Mouse (Mus musculus) stomach, postnatal 0 days (tissue): ENCODE results near the gene Spata22. TPM values are rescaled to one million over a fixed set of nuclear protein-coding genes. Genes with fewer than 3 reads are reported as not detected.
"Not testable (repeated sequence)": the region's sequence is repeated elsewhere in the genome, so short reads cannot be mapped to it uniquely, and the experiment has no call there.

Experiments used
- ATAC-seq: fragments of 200-750 bp; cut with Nextera tagmentation; 2 replicates; pipeline ENCODE4 v1.8.0; 2017; ENCODE audit not compliant: low FRiP score, low TSS enrichment
- DNase-seq: peaks from one replicate; pipeline ENCODE4 v3.0.0-alpha.2; 2016; ENCODE audit warnings: low spot score
- H3K27ac ChIP-seq: fragments of 300-500 bp; sonication (generic); replicated peaks from 2 replicates; pipeline ENCODE4 v1.5.1; 2014; ENCODE audit warnings: mild to moderate bottlenecking, control low read depth
- H3K27me3 ChIP-seq: fragments of 300-500 bp; sonication (generic); 2 replicates; pipeline ENCODE4 v1.6.1; 2014; ENCODE audit warnings: low read length; ENCODE audit not compliant: control insufficient read depth, insufficient read depth
- H3K36me3 ChIP-seq: fragments of 300-500 bp; sonication (generic); 2 replicates; pipeline ENCODE4 v1.6.1; 2014; ENCODE audit warnings: low read length, mixed read lengths; ENCODE audit not compliant: control insufficient read depth, insufficient read depth
- H3K4me1 ChIP-seq: fragments of 300-500 bp; sonication (generic); replicated peaks from 2 replicates; pipeline ENCODE4 v1.6.1; 2014; ENCODE audit warnings: antibody characterized with exemption; ENCODE audit not compliant: control insufficient read depth, insufficient read depth
- H3K4me2 ChIP-seq: fragments of 300-500 bp; sonication (generic); replicated peaks from 2 replicates; pipeline ENCODE4 v1.6.1; 2014; ENCODE audit warnings: low read depth, mild to moderate bottlenecking, control low read depth, moderate library complexity
- H3K4me3 ChIP-seq: fragments of 300-500 bp; sonication (generic); 2 replicates; pipeline ENCODE4 v1.5.1; 2014; ENCODE audit warnings: low read depth, low read length, control low read depth
- H3K9ac ChIP-seq: fragments of 300-500 bp; sonication (generic); 2 replicates; pipeline ENCODE4 v1.6.1; 2014; ENCODE audit warnings: mild to moderate bottlenecking, low read length, control low read depth, mixed read lengths
- H3K9me3 ChIP-seq: fragments of 300-500 bp; sonication (generic); 2 replicates; pipeline ENCODE4 v1.6.1; 2016; ENCODE audit warnings: low read length; ENCODE audit not compliant: control insufficient read depth
- CTCF ChIP-seq: IDR thresholded peaks from 2 replicates; pipeline ENCODE4 v1.5.1; 2016; ENCODE audit warnings: antibody characterized with exemption, low read depth, mild to moderate bottlenecking, moderate library complexity
- EP300 ChIP-seq: optimal IDR thresholded peaks from 2 replicates; pipeline ENCODE3; 2016; ENCODE audit warnings: antibody characterized with exemption
- WGBS: fragments of 180-500 bp; shearing (Covaris S2); extraction: QIAGEN DNeasy Blood & Tissue Kit; methylation state at CpG from one replicate; pipeline ENCODE4 v1.1.7; 2014; 5-methylcytosine and 5-hydroxymethylcytosine counted together
- polyA plus RNA-seq: library from polyadenylated mRNA; unstranded; fragments of >200 nt; fragmentation: Nextera tagmentation; extraction: Ambion mirVana; gene quantifications from 2 replicates; pipeline ENCODE4 v1.2.1, GENCODE M21; 2015

Gene Spata22
- polyA plus RNA-seq, 1 experiment from 2014 or later = not detected

- Histone ChIP-seq H3K4me2 (no peak overlapping the region), H3K27ac (no peak overlapping the region), H3K9me3 (no peaks in the 10 kb centered on the region), H3K27me3 (no peaks in the 10 kb centered on the region), H3K4me1 (no peaks in the 10 kb centered on the region), H3K36me3 (no peaks in the 10 kb centered on the region), H3K9ac (no peak overlapping the region), H3K4me3 (no peak overlapping the region)
- ATAC-seq (no peak), DNase-seq (no peak)
- WGBS = 73% methylated on average over 1 of the region's 1 CpGs
- TF ChIP-seq EP300 (no peak), CTCF (no peak)
Measured at GRCm38 (mm10) chr11:73289621-73290020, 39.9 kb upstream of the Spata22 start.

- Histone ChIP-seq H3K4me1 (no peaks in the 10 kb centered on the region), H3K4me3 (no peak overlapping the region), H3K4me2 (no peak overlapping the region), H3K27me3 (no peaks in the 10 kb centered on the region), H3K27ac (no peak overlapping the region), H3K9ac (no peak overlapping the region), H3K9me3 (no peaks in the 10 kb centered on the region), H3K36me3 (no peaks in the 10 kb centered on the region)
- TF ChIP-seq CTCF (no peak), EP300 (no peak)
- WGBS = 59% methylated on average over 2 of the region's 2 CpGs
- ATAC-seq = no peak
- no peak for DNase-seq
Measured at GRCm38 (mm10) chr11:73303123-73303522, 26.4 kb upstream of the Spata22 start.

DNA sequence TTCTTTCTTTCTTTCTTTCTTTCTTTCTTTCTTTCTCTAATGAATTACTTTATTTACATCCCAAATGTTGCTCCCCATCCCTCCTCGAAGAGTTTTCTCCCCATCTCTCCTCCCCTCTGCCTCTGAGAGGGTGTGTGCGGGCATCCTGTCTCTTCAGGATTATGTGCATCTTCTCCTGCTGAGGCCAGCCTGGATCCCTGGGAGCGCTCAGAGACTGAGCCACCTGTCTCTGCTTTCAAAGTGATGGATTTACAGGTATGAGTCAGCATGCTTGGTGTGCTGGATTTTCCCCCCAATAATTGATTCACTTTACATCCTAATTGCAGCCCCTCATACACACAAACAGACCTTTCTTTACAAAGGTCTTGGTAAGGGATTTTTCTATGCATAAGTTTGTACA, 13.6 kb upstream of the Spata22 start:
- ATAC-seq = no peak
- TF ChIP-seq CTCF (no peak), EP300 (no peak)

GRCm38 (mm10) chr11:73318581-73318980, 11.0 kb upstream of the Spata22 start:
- H3K27me3 ChIP-seq, H3K9me3 ChIP-seq, H3K4me3 ChIP-seq, H3K4me2 ChIP-seq, H3K36me3 ChIP-seq, DNase-seq, H3K4me1 ChIP-seq, H3K9ac ChIP-seq, H3K27ac ChIP-seq, ATAC-seq: not testable (repeated sequence)
- WGBS = 42% methylated on average over 2 of the region's 2 CpGs

More for the DNA sequence above, 13.6 kb upstream of the Spata22 start:
- no peaks in the 10 kb centered on the region for H3K27me3 ChIP-seq
- WGBS = 46% methylated on average over 3 of the region's 3 CpGs
- no peak overlapping the region for H3K4me2 ChIP-seq
- H3K9ac ChIP-seq = no peak overlapping the region
- H3K9me3 ChIP-seq = no peaks in the 10 kb centered on the region
- no peaks in the 10 kb centered on the region for H3K36me3 ChIP-seq
- no peaks in the 10 kb centered on the region for H3K4me1 ChIP-seq
- no peak overlapping the region for H3K27ac ChIP-seq
- H3K4me3 ChIP-seq = no peak overlapping the region
- no peak for DNase-seq

DNA sequence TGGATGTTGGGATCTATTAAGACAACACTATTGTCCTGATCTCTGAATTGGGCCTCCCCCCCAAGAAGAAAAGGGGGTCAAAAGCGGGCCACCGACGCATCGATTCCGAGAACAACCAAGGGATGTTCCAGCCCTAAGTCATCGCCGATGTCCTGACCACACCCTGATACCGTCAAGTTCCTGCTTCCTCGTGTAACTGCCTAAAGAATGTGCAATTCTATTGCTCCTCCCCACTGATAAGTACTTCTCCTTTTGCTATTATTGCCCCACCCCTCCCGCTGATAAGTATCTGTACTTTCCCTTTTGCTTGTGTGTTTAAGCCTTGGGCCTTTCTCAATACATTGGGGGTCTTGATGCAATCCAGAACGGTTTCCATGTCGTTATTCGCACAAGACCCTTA, 8.5 kb upstream of the Spata22 start:
- ATAC-seq, H3K36me3 ChIP-seq, H3K27ac ChIP-seq, H3K4me3 ChIP-seq, H3K27me3 ChIP-seq, H3K9me3 ChIP-seq, H3K4me2 ChIP-seq, H3K9ac ChIP-seq, H3K4me1 ChIP-seq, DNase-seq: not testable (repeated sequence)
- 87% methylated on average over 13 of the region's 13 CpGs for WGBS

DNA sequence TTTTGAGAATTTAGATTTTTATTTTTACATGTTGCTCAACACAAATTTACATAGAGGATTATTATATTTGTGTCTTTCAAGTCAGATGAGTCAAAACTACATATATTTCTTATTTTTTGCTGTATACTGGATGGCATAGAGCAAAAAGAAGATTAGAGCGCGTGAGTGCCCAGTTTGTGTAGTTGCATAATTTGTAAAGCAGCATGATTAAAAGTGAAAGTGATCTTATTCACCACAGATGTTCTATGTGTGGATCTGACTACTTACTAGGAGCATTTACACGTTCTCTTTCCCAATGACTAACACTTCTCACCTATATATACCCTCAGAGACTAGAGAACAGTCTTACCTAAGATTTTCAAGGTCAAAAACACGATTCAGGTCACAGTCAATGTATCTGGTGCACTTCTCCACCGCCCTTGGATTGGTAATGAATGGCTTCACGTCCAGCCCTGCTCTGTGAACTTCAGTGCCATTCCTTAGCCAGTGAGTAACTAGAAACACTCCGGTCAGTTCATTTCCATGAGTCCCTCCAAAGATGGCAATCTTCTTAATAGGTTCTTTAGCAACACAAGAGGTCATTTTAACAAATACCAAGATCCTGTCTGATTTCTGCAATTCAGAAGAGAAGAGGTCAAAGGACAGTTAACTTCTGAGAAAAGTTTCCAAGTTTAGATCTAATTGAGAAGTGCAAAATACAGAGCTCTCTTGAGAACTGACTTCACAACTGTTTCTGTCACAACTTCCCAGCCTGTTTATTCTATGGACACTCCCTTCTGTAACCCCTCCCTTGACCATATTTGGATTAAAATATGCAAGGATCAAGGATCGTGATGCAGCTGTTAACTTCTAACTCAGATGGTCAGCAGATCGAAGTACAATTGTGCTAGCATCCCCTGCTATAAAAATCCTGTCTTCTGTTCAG, 5.4 kb upstream of the Spata22 start:
- Histone ChIP-seq H3K4me2 (peak overlapping the region; percentile 6; the same call in 1 of the 2 replicates), H3K9ac (no peak overlapping the region), H3K36me3 (no peaks in the 10 kb centered on the region), H3K4me3 (peak overlapping the region; percentile 1; the same call in 1 of the 2 replicates), H3K27ac (no peak overlapping the region), H3K9me3 (no peaks in the 10 kb centered on the region), H3K4me1 (no peaks in the 10 kb centered on the region), H3K27me3 (no peaks in the 10 kb centered on the region)
- WGBS = 50% methylated on average over 9 of the region's 9 CpGs
- ATAC-seq (peak; percentile 62; the same call in 1 of the 2 replicates), DNase-seq (no peak)
- TF ChIP-seq CTCF (no peak), EP300 (no peak)
